Mouse (Mus musculus) spleen, adult 2 months (tissue): ENCODE results near the gene 1810024B03Rik.

Experiments used
- CTCF ChIP-seq: fragments of 200-500 bp; IDR thresholded peaks from 2 replicates; pipeline ENCODE4 v1.5.1; 2011; ENCODE audit warnings: mild to moderate bottlenecking, inconsistent platforms; ENCODE audit not compliant: insufficient read depth, insufficient read length, insufficient replicate concordance; ENCODE audit errors: extremely low read depth
- POLR2A ChIP-seq: fragments of 200-500 bp; IDR thresholded peaks from 2 replicates; pipeline ENCODE4 v1.6.1; 2011; ENCODE audit warnings: low read depth, low read length, inconsistent platforms

DNA sequence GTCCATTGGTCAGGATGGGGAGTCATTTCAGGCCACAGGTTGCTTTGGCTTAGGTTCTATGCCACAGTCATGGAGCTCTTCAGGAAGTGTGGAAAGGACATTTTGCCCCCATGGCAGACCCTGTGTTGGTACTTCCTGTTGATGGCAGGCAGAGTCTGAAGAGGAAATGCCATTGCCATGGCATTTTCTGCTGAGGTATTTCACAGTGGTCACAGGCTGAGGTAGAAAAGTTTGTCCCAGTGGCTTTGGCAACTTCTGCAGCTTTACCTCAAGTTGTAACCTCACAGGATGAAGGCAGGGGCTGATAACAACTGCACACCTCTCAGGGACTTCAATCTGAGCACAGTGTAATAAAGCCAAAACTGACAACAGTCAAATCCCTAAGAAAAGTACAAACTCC, 18.5 kb downstream of the 1810024B03Rik start:
- TF ChIP-seq CTCF: no peak
- TF ChIP-seq POLR2A: no peak
